Mouse (Mus musculus) left cerebral cortex, postnatal 25 days (tissue): Measurements from ENCODE around the gene Kdm4b. TPM values are rescaled to one million over a fixed set of nuclear protein-coding genes. Genes with fewer than 3 reads are reported as not detected.

Source experiments
- DNase-seq, 2 experiments: peaks; one replicate each; pipeline ENCODE4 v3.0.0; 2022; ENCODE audit warnings: low spot score in 2 of 2, mixed read lengths in 1 of 2
- intact Hi-C: fragments of 180-260 bp; cut with DNase I; formaldehyde crosslinking; loops from one replicate; pipeline ENCODE4 v1.15.1; 2025
- total RNA-seq, 2 experiments: library from RNA; stranded (reverse); gene quantifications; 2 replicates each; pipeline ENCODE4 v1.2.3; 2021

Gene Kdm4b
- total RNA-seq, 2 experiments from 2014 or later, result 70.0 to 74.4 TPM

GRCm38 (mm10) chr17:56294241-56294640 is 31.6 kb upstream of the Kdm4b start:
- intact Hi-C loops, result no loop called here
- peak in 1 of 2 experiments; percentile 48 for DNase-seq

- DNase-seq, result no peak
- intact Hi-C loops, result no loop called here
Measured at GRCm38 (mm10) chr17:56296201-56296600, 29.7 kb upstream of the Kdm4b start.

GRCm38 (mm10) chr17:56298238-56298637 is 27.6 kb upstream of the Kdm4b start:
- intact Hi-C loops, result no loop called here
- no peak for DNase-seq

GRCm38 (mm10) chr17:56300186-56300585 is 25.7 kb upstream of the Kdm4b start, which contains the start of gene Arrdc5:
Arrdc5 (minus strand) TSS chr17:56300286.
- DNase-seq, result no peak
- intact Hi-C loops, result no loop called here

GRCm38 (mm10) chr17:56302363-56302996 is 23.4 kb upstream of the Kdm4b start:
- DNase-seq, result no peak
- intact Hi-C loops, result no loop called here

- intact Hi-C loops, result no loop called here
- DNase-seq, result no peak
Measured at GRCm38 (mm10) chr17:56303160-56303846, 22.6 kb upstream of the Kdm4b start, which contains the start of gene Uhrf1. Uhrf1 (plus strand) TSS chr17:56303321.

GRCm38 (mm10) chr17:56303847-56304586 is 21.8 kb upstream of the Kdm4b start:
- intact Hi-C loops, result no loop called here
- DNase-seq, result peak; percentile 91 to 93

- intact Hi-C loops, result no loop called here
- DNase-seq, result no peak
Measured at GRCm38 (mm10) chr17:56304718-56305117, 21.1 kb upstream of the Kdm4b start.

- DNase-seq, result no peak
- intact Hi-C loops, result no loop called here
Measured at GRCm38 (mm10) chr17:56305156-56305555, 20.7 kb upstream of the Kdm4b start.

- intact Hi-C loops, result no loop called here
- no peak for DNase-seq
Measured at GRCm38 (mm10) chr17:56305826-56306225, 20.0 kb upstream of the Kdm4b start.

- intact Hi-C loops, result no loop called here
- no peak for DNase-seq
Measured at GRCm38 (mm10) chr17:56308088-56308487, 17.8 kb upstream of the Kdm4b start.

- no peak for DNase-seq
- intact Hi-C loops, result no loop called here
Measured at GRCm38 (mm10) chr17:56309191-56309945, 16.5 kb upstream of the Kdm4b start.

GRCm38 (mm10) chr17:56324419-56324818 is 1.4 kb upstream of the Kdm4b start:
- intact Hi-C loops, result no loop called here
- DNase-seq, result no peak

GRCm38 (mm10) chr17:56326153-56327147 is 588 bp downstream of the Kdm4b start:
- intact Hi-C loops, result no loop called here

GRCm38 (mm10) chr17:56329267-56329666 is 3.4 kb downstream of the Kdm4b start:
- intact Hi-C loops, result no loop called here
- no peak for DNase-seq

More at GRCm38 (mm10) chr17:56326153-56327147, 588 bp downstream of the Kdm4b start:
- DNase-seq, result peak in 1 of 2 experiments; percentile 33

GRCm38 (mm10) chr17:56330345-56330744 is 4.5 kb downstream of the Kdm4b start:
- DNase-seq, result no peak
- intact Hi-C loops, result no loop called here

- intact Hi-C loops, result no loop called here
- no peak for DNase-seq
Measured at GRCm38 (mm10) chr17:56331256-56331655, 5.4 kb downstream of the Kdm4b start.

- intact Hi-C loops, result no loop called here
- DNase-seq, result no peak
Measured at GRCm38 (mm10) chr17:56332987-56333386, 7.1 kb downstream of the Kdm4b start.

GRCm38 (mm10) chr17:56337190-56337589 is 11.3 kb downstream of the Kdm4b start:
- intact Hi-C loops, result no loop called here
- peak; percentile 32 to 44 for DNase-seq
